Mouse (Mus musculus) frontal cortex, postnatal 10 days (tissue): ENCODE measurements at regions not wholly inside any gene's neighbourhood (a gene's known extent, or its start where the extent isn't known, plus 50 kb on each side); places are given as distances from the start of the nearest gene placed in this dataset.

Experiments
- DNase-seq, 2 experiments: peaks; one replicate each; pipeline ENCODE4 v3.0.0; 2022; ENCODE audit warnings: low spot score in 2 of 2, mixed read lengths in 1 of 2

GRCm38 (mm10) chrX:11567827-11568226, 240.2 kb downstream of the H2al1j start:
- no peak for DNase-seq

DNA sequence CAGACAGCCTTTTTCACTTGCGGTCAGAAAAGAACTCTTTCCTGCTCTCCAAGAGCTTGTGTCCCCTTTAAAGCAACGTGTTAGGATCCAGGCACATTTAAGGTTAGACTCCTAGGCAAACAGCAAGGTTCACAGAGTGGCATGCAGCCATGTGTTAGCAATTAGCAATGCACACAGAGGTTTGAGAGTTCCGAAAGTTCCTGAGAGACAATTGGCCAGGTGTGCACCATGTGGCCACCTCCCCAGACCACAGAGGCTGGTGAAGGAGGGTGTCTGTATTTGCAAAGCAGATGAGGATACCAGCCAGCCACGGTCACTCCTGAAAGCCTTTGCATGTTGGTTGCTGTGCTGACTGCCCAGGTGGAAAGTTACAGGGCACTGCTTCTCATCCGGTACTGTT, 240.6 kb downstream of the H2al1j start:
- DNase-seq, result no peak

DNA sequence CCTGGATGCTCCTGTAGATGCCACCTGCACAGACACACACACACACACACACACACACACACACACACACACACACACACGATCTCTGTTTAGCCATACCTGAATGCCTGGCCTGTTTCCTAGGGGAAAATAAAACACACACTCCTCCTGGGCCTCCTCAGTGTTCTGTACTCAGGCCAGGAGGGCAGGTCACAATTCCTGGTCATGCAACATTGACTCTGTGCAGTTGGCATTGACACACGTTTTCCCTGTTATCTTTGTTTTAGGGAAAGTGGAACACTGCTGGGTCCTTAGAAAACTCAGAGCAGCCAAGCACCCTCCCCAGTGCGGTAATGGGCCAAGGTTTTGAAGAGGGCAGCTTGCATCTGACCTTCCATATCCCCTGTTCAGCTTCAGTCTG, 246.7 kb downstream of the H2al1j start:
- DNase-seq, result no peak

DNA sequence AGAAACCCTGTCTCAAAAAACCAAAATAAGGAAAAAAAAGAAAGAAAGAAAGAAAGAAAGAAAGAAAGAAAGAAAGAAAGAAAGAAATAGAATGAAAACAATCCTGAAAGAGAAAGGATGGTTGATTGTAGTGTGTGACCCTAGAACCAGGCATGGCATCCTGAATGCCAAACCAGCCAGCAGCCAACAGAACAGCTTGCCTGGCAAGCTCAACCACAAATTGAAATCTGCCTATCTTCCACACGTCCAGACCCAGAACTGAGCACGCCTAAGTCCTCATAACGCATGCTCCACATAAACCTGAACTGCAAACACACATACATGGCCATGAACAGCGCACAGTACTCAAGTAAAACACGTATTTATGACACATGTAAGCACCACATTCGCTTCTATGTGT, 247.9 kb downstream of the H2al1j start:
- no peak for DNase-seq

DNA sequence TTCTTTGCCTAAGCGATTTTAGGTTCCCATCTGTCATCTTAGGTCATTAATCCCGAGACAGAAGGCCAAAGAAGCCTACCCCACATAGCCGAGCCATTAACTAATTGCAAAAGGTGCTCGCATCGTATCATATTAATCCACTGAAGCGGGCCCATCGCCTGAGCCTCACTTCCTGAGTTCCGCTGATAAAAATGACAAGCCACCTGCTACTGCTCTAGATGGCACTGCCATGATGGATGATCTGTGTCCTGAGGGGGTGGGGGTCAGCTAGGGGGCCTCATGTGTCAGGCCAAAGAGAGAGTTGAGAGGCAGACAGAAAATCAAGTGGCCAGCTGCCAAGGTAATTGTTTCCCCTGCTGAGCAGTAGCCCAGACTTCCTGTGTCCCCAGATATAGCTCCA, 248.7 kb downstream of the H2al1j start:
- DNase-seq, result no peak

- DNase-seq, result no peak
These were observed 249.7 kb downstream of the H2al1j start for GRCm38 (mm10) chrX:11577294-11577693.

DNA sequence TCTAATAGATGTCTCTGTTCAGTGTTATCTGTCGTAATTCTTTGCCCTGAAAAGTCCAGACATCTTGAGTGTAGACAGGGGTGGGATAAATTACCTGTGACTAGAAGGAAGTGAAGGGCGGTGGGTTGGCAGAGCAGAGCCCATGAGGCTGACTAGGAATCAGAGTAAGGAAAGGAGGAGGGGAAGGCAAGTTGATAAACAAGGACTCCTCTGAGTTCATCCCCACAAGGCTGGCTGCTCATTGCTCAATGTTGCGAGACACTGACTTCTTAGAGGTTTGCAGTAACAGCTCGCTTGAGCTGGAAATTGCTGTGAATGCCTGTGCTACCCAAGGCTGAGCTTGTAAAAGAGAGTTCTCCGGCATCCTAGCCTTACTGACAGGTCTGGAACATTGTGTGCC, 257.7 kb downstream of the H2al1j start:
- DNase-seq, result no peak

GRCm38 (mm10) chrX:11591391-11592187, 264.0 kb downstream of the H2al1j start:
- no peak for DNase-seq

DNA sequence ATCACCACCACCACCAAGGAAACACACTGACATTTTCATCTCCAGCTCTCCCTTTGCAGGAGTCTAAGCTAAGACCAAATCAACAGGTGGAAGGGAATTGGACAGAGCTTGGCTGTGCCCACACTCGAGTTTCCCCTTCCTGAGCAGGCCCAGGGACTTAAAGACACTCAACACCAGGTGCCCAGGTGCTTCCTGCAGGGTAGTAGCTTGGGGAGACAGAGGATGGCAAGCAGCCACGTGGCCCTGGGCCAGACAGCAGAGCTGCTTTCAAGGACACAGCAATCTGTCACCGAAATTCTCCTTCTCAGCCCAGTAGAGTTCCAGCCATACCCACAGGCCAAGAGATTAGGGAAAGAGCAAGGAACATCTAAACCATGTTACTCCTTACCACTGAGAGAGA, 266.9 kb downstream of the H2al1j start:
- DNase-seq, result no peak

- peak in 1 of 2 experiments; percentile 23 for DNase-seq
These were observed 269.9 kb downstream of the H2al1j start for GRCm38 (mm10) chrX:11597548-11597947.

- no peak for DNase-seq
These were observed 286.6 kb downstream of the H2al1j start for GRCm38 (mm10) chrX:11614237-11614636.

- DNase-seq, result peak in 1 of 2 experiments; percentile 18
These were observed 293.6 kb downstream of the H2al1j start for GRCm38 (mm10) chrX:11621045-11621763.

DNA sequence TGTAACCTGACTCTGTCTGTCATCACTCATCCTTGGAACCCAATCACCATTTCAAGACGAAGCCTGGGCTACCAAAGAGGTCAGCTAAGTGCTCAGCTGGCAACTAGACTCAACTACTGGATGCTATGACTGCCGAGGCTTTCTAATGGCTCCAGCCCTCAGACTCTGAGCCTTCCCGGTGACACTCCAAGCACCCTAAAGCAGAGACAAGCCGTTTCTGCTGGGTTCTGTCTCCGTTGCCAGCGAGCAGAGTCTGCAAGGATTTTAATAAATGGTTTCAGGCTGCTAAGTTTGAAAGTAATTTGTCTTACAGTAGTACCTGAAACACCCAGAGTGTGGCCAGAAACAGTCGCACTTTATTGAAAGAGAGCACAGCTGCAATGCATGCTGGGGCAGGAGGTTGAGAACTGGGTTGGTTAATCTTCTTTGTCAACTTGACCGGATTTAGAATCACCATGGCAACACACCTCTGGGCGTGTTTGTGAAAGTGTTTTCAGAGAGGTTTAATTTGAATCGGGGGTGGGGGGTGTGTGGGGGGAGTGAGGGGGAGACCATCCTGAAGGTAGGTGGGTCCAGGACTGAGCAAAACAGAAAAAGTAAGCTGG, 298.8 kb downstream of the H2al1j start:
- no peak for DNase-seq

DNA sequence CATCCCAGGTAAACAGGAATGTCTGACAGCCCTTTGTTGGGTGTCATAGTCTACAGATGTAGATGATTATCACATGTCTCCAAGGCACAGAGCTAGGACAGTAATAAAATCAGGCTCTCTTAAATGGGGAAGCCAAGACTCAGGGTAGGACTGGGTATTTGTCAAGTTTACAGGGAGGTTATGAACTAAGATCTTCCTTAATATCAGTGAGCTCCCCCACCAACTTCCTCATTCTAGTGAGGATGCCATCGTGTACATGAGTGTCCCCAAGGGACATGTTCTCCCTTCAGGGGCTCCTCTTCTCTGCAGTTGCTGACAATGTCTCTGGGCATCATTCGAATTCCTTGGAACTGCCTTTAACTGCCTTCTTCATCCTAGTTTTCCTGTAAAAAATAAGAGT, 301.7 kb downstream of the H2al1j start:
- DNase-seq, result no peak

- no peak for DNase-seq
These were observed 302.3 kb downstream of the H2al1j start for GRCm38 (mm10) chrX:11629906-11630305.

GRCm38 (mm10) chrX:11631186-11631913, 303.7 kb downstream of the H2al1j start:
- DNase-seq, result no peak

GRCm38 (mm10) chrX:11632011-11632410, 304.4 kb downstream of the H2al1j start:
- DNase-seq, result no peak

- DNase-seq, result no peak
These were observed 306.2 kb downstream of the H2al1j start for GRCm38 (mm10) chrX:11633823-11634222.

DNA sequence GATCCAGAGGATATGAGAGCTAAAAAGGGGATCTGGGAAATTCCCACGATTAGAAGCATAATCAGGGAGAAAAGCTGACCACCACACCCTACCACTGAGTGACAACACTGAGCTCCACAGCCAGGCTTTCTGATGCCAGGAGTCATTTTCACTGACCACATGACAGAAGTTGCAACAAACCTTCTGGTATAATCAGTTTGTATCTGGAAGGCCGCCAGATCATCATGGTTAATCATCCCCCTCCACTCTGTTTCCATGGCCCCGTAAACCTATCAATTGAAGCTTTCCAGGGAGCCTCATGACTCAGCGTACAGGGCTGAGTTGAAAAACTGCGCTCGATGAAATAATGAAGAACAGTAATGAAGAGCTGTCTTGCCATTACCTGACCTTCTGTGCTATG, 316.9 kb downstream of the H2al1j start:
- DNase-seq, result no peak

GRCm38 (mm10) chrX:11646681-11647526, 319.3 kb downstream of the H2al1j start:
- no peak for DNase-seq

DNA sequence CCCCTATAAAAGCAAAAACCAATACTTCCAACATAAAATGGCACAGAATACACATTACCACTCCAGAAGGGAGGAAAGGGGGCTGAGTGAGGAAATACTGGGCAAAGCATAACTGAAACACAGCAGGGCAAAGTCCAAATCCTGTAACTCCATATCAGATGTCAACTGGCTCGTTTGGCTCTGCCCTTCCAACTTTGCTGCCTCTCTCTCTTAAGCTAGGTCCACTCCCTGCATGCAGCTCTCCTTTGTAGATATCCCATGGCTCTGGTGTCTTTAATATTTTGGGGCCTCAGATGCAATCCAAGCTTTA, 319.9 kb downstream of the H2al1j start:
- no peak for DNase-seq
